Mouse (Mus musculus): ENCODE data around the gene Nphs1.

- TF ChIP-seq POLR2A (IDR thresholded peaks at IDR 0.05; ENCODE audit: low read depth, low read length) (no peak), CTCF (IDR thresholded peaks at IDR 0.05; ENCODE audit: borderline replicate concordance, insufficient read depth, low read length) (no peak)
Observed at GRCm38 (mm10) chr7:30434238-30434637, 23.9 kb upstream of the Nphs1 start.

Measured in embryonic fibroblast, embryonic 13.5 days (primary cell).